Mouse (Mus musculus): ENCODE data around the gene Ltv1.
"Not testable (repeated sequence)": the region's sequence is repeated elsewhere in the genome, so short reads cannot be mapped to it uniquely, and the experiment has no call there.

Ltv1 gene

DNA sequence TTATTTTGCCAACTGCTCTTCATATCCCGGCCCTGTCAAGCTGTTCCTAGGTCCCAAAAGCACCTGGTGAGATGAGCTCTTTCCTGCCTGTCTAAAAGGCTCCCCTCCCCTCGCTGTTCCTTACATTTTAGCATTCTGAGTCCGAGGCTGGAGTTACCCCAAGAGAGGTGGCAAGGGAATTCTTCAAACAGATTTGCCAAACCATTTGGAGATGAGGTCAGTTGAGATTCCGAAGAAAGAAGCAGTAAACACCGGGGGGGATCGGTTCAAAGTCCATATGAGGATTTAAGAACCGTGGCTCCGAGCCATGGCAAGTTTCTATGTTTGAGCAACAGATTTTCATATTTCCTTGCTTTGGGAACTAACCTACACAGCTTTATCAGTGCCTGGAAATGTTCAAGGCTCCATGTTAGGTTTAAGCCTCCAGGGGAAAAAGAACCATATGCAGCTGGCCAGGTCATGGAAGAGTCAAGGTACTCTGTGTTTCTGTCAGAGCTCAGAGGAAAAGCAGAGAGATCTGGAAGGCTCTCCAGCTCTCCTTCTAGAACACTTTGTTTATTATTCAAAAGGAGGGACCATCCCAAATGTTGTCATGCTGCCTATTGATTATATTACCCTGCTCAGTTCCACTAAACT, 4.0 kb upstream of the Ltv1 start:
- DNase-seq (ENCODE audit: extremely low read depth, low read depth), result no peak

DNA sequence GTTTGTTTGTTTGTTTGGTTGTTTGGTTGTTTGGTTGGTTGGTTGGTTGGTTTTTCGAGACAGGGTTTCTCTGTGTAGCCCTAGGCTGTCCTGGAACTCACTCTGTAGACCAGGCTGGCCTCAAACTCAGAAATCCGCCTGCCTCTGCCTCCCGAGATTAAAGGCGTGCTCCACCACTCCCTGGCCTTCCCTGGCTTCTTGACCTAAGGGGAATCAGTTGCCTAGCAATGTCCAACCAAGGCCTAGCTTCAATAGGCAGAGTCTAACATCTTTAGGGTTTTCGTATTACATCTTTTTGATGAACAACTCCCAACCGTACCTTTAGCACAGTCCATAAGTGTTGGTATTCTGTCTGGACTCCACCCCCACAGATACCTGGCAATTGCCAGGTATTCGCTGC, 528 bp upstream of the Ltv1 start:
- DNase-seq (ENCODE audit: extremely low read depth, low read depth), result not testable (repeated sequence)

DNA sequence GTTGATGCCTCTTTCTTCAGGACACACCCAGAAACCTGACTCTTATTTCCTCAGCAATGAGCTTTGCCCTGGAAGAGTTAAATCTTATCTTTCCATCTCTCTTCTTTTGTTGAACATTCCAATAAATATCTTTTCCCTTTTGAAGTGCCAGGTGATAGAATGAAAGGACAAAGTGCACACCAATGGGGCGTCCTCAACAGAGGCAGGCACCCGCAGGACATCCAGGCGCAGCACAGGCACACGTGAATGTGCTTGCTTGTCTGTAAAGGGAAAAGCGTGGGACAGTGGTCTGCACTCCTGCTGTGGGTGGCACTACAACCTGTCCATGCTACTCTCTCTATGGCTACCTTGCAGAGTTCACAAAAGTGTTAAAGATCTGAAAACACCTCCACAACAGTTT, 3.1 kb downstream of the Ltv1 start:
- no peak for DNase-seq (ENCODE audit: extremely low read depth, low read depth)

DNA sequence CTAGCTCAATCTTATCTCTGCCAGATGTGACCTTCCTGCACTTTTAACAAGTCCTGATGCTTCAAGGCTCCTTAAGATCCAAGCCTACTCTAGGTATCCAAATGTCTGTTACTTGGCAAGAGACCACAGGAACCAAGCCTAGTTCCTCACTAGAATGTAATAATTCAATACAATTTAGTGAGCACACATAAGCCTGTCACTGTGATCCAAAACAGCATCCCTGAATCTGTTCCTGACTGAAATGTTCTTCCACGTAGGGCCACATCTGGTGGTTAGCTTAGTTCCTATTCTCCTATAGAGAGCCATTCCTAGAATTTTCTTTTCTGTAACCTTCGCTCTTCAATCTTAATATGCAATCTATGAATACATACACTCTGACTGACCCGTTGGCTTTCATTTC, 6.2 kb downstream of the Ltv1 start:
- no peak for DNase-seq (ENCODE audit: extremely low read depth, low read depth)

DNA sequence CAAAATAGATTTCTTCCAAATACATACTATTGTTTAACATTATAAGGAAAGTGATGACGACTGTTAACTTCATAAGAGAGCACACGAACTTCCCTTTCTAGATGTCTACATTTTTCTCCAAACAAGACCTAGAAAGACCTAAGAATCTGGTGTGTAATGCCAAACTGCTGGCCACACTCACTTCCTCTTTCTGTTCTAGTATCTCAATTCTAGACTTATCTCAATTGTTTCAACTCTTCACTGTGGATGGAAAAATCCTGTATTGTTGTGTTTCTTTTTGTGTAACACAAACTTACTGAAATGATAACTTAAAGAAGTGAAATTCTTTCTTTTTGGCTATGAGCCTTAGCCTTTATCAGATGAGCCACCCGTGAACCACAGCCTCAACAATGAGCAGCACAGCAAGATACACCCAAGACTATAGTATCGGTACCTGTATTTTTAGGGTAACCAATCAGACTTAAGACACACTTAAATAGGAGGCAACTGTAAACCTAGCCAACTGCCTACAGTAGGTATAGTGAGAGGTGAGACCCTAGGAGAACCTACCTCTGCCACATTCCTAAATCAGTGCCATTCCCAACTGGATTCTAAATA, 8.7 kb downstream of the Ltv1 start:
- DNase-seq (ENCODE audit: extremely low read depth, low read depth), result peak; percentile 69

DNA sequence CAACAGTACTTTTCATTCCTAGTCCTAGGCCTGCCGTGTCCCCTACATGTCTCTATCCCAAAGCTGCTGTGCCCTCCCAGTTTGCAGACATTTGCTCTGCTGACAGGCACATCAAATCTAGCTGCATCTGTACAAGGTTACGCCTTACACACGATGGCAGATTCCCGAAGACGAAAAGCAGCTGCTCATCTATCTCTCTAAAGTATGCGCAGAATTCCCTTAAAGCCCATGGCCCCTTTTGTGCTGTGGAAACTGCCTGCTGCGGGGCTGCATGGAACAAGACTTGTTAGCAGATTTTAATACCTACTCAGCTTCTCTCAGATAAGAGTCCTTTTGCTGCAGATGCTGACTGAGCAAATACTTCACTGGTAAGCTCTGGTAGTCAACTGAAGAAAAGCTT, 12.8 kb downstream of the Ltv1 start:
- no peak for DNase-seq (ENCODE audit: extremely low read depth, low read depth)

DNA sequence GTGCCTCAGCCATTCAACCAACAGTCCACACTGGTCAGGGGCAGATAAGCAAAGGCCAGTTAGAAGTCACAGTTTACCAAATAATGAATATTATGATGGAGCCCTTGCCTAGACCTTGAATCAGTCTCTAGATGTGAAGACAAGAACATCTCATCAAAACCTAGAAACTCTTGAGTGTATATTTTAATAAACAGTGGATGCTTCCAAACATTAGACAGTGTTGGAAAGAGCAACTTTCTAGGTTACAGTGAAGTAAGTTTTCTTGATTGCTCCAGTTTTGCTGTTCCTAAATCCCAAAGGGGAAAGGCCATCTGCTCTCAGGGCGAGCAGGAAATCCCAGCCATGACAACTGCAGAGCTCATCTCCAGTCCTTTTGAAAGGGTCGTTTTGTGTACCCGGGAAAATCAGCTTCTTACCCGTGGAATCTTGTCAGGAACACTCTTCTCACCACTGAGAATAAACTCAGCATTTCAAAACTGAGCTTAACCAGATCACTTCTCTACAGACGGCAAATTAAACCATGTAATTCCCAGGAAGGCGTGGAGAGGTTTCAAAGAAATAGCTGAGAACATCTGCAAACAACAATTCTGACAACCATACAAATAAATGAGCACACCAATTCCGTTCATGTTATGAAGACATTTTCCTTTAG, 14.9 kb downstream of the Ltv1 start, which contains the start of gene Zc2hc1b:
Gene Zc2hc1b (minus strand): TSS at position 51 of the 652 bp plus-strand sequence.
- DNase-seq (ENCODE audit: extremely low read depth, low read depth), result no peak

DNA sequence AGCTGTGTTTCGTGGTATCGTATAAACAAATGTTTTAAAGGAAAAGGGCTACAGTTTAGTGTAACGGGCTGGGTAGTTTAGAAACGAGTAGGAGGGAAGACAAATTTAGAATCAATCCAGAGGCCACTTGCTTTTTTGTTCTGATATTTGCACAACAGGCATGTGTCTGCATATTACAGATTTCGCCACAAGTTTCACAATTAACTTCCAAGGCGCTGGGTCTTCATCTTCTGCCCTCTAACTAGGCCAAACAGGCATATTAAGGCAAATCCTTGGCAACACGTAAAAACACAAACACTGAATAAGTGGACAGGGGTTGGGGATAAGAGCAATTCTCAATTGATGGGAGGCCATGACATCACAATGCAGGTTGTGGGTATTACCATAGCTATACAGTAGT, 17.1 kb downstream of the Ltv1 start:
- DNase-seq (ENCODE audit: extremely low read depth, low read depth), result no peak

DNA sequence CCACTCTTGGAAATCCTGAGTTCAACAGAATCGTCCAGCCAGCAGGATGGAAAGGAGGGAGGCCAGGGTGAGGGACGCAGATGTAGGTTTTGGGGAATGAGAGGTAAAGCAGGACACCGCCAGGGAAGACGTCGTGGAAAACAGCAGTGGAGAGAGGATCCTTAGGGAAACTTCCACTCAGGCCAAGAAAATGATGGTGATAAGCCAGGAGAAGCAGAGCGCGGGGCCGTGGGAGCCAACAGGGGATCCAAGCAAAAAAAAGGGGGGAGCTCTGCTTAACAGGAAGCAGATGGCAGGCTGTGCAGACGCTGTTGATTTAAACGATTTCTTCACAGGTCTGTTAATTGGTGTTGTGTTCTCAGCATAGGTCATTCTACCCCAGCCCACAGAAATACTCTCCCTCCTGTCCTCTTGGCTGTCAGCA, 20.2 kb downstream of the Ltv1 start:
- no peak for DNase-seq (ENCODE audit: extremely low read depth, low read depth)

DNA sequence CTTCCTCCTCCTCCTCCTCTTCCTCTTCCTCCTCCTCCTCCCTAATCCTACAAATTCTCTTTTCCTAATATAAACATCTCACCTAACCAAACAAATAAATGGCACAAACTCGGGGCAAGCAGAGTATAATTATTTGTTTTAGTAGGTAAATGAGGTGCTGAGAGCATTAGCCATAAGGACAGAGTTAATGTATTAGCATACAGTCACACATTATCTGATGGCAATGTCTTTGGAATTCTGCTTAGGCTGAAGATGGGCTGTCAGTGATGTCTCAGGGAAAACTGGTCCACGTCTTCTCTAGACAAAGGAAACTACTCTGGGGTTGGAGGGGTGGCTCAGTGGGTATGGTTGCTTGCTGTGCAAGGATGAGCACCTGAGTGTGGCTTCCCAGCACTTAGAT, 21.5 kb downstream of the Ltv1 start:
- DNase-seq (ENCODE audit: extremely low read depth, low read depth), result no peak

DNA sequence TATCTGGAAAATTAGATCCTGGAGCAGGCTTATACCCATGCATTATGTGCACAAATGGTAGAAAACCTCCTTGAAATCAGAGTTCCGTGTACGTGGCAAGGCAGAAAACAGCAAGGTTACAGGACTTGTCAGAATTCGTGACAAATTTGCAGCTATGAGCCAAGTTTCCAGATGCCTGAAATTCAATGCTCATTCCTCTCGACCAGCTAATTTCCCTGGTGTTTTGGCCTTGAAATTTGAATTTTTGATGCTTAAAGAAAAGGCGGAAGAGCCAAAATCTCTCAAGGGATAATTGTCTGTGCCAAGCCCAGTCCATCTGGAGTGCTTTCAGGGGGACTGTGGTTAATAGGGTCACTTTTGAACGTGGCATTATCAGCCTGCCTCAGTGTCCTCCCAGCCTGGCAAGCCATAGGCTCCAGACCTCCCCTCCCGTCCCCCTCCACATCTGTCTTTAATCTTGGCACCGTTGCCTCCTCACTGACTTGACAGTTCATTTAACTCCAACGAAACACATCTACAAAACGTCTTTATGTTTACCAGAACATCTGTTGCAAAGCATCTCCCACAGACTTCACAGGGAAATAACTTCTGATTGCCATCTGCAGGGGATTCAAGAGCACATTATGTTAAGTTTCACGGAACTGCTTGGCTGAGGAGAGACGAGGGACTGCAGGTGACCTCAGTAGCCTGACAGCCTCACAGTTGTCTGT, 22.1 kb downstream of the Ltv1 start:
- no peak for DNase-seq (ENCODE audit: extremely low read depth, low read depth)

DNA sequence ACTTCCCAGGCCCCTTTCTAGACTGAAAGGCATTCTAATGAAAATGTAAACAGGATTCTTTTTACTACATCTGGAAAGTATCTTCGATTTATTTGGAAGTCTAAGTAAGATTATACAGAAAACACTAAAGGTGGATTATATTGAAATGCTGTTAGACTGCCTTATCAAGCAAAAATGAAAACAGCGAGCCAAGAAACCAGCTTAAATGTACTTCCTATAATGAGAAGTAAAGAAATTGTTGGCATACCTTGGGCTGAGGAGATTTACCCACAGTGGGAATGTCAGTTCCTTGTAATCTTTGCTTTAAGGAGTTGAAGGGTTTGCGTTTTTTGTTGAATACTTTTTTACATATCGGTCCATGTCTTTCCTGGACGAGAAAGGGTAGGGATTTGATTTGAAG, 24.5 kb downstream of the Ltv1 start:
- DNase-seq (ENCODE audit: extremely low read depth, low read depth), result no peak

DNA sequence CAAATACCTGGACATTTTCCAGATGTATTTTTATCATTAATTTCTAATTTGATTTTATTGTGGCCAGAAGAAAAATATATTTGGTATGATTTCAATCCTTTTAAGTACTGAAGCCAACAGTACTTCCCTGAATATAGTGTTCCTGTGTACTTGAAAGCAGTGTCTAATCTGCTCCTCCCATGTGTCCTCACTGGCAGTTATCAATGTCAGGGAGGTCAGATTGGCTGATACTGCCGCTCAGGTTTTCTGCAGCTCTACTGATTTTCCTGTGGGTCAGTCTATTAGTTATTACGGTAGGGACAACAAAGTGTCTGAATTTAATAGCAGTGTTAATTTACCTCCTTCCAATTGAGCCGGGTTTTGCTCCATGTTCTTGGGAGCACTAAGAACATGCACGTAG, 30.9 kb downstream of the Ltv1 start:
- DNase-seq (ENCODE audit: extremely low read depth, low read depth), result no peak

DNA sequence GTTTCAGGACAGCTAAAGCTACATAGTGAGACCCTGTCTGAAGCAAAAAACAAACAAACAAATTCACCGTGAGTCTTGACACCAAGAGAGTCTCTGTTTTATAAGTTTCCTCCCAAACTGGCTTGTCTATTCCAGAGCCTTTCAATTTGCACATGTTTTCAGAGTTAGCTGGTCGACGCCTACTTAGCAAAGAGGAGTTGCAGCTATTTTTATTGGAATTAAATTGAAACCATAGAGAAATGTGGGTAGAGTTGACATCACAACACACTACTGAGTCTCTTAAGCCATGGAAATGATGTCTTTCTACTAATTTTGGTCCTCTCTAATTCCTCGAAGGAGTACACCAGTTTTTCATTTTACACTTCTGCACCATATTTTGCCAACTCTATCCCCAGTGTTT, 32.1 kb downstream of the Ltv1 start:
- DNase-seq (ENCODE audit: extremely low read depth, low read depth), result no peak

DNA sequence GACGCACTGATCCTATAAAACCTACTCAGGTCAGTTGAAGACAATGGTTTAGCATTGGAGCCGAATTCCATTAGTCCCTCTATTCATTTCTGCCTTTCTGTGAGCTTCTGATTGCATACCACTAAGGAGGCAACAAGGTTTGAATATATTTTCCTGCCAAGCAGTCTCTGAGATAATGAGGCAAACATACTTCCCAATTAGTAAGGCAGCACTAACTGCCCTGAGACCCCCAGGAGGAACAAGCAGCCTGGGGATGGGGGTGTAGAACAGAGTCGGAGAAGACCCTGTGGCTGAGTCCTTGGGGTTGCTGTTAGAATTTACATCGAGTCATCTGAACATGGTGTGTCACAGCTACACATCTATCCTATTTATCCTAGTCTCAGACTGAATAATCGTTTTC, 37.6 kb downstream of the Ltv1 start:
- DNase-seq (ENCODE audit: extremely low read depth, low read depth), result no peak

DNA sequence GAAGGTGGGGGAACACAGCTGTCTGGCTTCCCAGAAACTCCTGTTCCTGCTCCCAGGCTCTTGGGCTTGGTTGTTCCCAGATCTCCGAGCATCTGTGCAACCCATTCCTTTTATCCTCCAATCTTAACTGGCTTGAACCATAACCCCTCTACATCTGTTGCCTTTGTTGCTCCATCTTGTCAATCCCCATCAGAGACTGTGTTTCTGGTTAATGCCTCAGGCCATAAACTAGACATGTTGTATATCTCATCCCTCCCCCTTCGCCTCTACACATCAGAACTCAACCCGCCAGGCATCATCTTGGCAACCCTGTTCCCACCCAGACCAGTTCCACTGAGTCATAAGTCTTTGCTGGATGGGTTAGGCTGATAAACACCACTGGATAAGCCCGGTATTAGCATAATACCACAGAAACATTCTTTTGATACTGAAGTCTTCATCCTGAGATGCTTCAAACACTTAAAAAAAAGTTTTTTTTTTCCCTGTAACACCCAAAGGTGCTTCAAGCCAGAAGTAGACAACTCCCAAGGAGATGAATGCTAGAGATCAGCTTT, 40.1 kb downstream of the Ltv1 start:
- no peak for DNase-seq (ENCODE audit: extremely low read depth, low read depth)

DNA sequence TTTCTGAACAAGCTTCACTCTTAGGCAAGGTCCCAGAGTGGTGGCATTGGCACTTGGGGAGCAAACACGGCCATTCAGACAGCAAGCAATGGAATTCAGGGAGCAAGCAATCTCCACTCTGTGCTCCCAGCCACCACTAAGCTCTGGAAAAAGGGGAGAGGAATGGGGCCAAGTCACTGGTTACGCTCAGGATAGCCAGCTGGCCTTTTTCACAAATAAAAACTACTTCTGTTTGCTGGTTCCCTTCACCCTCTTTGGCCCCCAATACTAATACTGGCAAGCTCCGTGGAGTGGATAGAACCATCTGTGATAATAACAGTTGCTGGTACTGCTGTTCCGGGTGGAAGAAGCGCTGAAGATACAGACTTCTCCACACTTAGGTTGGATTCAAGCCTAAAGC, 41.6 kb downstream of the Ltv1 start:
- DNase-seq (ENCODE audit: extremely low read depth, low read depth), result no peak

DNA sequence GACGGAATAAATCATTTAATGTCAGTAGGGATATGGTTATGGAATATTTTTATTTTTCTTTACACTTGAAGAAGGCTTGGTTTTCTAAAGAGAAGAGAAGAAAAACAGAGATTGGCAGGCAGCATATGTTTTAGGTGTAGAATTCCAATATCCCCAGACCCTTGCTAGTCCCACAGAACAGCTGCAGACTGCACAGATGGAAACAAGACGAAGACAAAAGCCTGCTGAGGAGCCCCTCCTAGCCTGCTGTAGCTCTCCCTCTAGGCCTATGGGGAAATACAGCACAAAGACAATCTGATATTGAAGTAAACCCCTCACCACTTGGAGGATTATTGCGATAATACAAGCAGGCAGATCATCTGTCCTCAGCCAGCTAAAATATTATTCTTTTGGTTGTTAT, 42.5 kb downstream of the Ltv1 start:
- DNase-seq (ENCODE audit: extremely low read depth, low read depth), result no peak

DNA sequence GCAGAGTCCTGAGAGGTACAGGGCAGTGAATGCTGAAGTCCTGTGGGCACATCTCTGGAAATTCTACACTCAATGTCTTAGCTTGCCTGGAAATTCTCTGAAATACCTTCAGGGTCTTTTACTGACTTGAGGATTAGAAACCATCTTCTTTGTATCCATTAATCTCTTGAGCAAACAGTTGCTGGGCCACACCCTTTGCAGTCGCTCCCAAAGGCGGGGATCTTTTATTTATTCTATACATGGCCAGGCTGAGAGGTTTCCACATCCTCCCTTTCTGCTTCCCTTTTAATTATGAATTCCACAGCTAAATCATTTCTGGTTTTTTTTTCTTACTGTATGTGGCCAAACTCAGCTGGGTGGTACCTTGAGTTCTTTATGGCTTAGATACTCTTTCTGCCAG, 52.5 kb downstream of the Ltv1 start:
- no peak for DNase-seq (ENCODE audit: extremely low read depth, low read depth)

DNA sequence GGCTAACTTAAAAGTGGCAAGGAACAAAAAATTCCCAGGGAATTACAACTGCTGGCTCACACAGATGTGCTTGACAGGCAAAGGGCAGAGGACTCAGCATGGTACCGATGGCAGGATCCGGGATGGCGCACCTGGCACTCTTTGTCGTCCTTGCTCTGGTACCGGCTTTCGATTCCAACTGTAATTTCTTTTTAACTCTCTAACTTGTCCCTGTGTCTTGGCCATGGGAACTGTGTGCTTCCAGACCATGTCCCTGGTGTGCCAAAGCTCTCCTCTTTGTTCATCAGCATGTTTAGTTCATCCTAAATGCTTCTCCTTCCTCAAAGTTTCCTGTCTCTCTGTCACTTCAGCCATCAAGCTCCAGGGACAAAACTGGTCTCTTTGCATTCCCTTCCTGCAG, 55.1 kb downstream of the Ltv1 start:
- no peak for DNase-seq (ENCODE audit: extremely low read depth, low read depth)

DNA sequence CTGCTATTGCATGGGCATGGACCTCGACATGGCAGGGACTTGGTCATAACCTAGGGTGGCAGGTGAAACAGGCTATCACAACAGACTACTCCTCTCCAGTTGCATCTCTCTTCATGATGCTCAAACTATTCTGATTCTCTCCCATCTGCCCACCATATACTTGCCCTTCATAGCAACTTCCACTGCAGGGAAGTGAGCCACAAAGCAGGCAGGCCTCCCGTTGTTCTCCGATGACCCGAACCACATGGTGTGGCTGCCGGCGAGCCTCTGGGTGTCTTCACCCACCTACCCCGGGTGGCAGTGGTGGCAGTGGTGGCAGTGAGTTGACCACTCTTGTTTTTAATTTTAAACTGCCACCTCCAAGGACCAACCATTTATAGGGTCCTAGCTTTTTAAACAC, 57.2 kb downstream of the Ltv1 start:
- DNase-seq (ENCODE audit: extremely low read depth, low read depth), result no peak

DNA sequence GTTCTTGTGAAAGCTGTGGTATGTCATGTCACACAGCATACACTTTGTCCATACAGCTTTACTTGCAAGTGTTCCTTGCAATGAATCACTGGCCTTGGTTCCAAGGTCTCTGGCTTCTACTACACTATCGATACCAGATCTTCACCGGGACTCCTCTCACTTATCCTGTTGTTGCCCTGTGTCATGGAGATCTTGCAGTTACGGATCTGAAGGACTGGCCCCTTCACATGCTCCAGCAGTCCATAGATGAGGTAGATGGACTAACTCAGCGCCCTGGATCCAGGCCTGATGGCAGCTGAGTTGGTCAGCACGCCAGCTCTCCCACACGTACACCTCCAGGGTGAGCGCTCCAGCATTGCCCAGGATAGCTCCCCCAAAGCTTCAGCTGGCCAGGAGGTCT, 57.7 kb downstream of the Ltv1 start:
- DNase-seq (ENCODE audit: extremely low read depth, low read depth), result no peak

Measured in MEL-GATA-1-ER (cell line).